Mouse (Mus musculus) liver, adult 2 months (tissue): ENCODE results near the gene Tbpl1. TPM values are rescaled to one million over a fixed set of nuclear protein-coding genes. Genes with fewer than 3 reads are reported as not detected.
A peak's percentile ranks its signal among the peaks of the same experiment; 100 is the strongest.

Experiments
- DNase-seq: peaks from one replicate; pipeline ENCODE4 v3.0.0-alpha.2; 2011; ENCODE audit warnings: low read depth, low spot score; ENCODE audit errors: extremely low read depth
- H3K27ac ChIP-seq: fragments of 200-500 bp; replicated peaks from 2 replicates; pipeline ENCODE4 v1.5.1; 2012; ENCODE audit warnings: low read depth, mild to moderate bottlenecking, control low read depth, inconsistent platforms, low read length; ENCODE audit not compliant: insufficient read depth
- H3K27me3 ChIP-seq: fragments of 200-500 bp; 2 replicates; pipeline ENCODE4 v1.6.1; 2012; ENCODE audit warnings: mild to moderate bottlenecking, moderate library complexity, low read length, inconsistent platforms; ENCODE audit not compliant: control insufficient read depth, insufficient read depth
- H3K36me3 ChIP-seq: fragments of 200-500 bp; 2 replicates; pipeline ENCODE4 v1.6.1; 2012; ENCODE audit warnings: low read length, inconsistent platforms; ENCODE audit not compliant: control insufficient read depth, insufficient read depth
- H3K4me1 ChIP-seq: fragments of 200-500 bp; 2 replicates; pipeline ENCODE4 v1.6.1; 2011; ENCODE audit warnings: low read length; ENCODE audit not compliant: control insufficient read depth, insufficient read depth
- H3K4me3 ChIP-seq: fragments of 200-500 bp; 2 replicates; pipeline ENCODE4 v1.5.1; 2011; ENCODE audit warnings: low read depth, mild to moderate bottlenecking, control low read depth, low read length, moderate library complexity; ENCODE audit not compliant: insufficient read depth
- H3K79me2 ChIP-seq: fragments of 200-500 bp; 2 replicates; pipeline ENCODE4 v1.6.1; 2012; ENCODE audit warnings: inconsistent platforms, mild to moderate bottlenecking, low read length, moderate library complexity; ENCODE audit not compliant: control insufficient read depth, insufficient read depth
- H3K9ac ChIP-seq: fragments of 200-500 bp; 2 replicates; pipeline ENCODE4 v1.6.1; 2012; ENCODE audit warnings: low read depth, mild to moderate bottlenecking, control low read depth, inconsistent platforms, low read length
- CTCF ChIP-seq: fragments of 200-500 bp; IDR thresholded peaks from 2 replicates; pipeline ENCODE4 v1.5.1; 2011; ENCODE audit warnings: low read depth, low read length, control low read depth
- POLR2A ChIP-seq: fragments of 200-500 bp; IDR thresholded peaks from 2 replicates; pipeline ENCODE4 v1.6.1; 2011; ENCODE audit warnings: low read length, control low read depth; ENCODE audit not compliant: insufficient read depth; ENCODE audit errors: extremely low read depth
- WGBS: fragments of 180-500 bp; shearing (Covaris S2); methylation state at CpG from one replicate; pipeline ENCODE4 v1.1.7; 2018; 5-methylcytosine and 5-hydroxymethylcytosine counted together
- polyA plus RNA-seq: library from polyadenylated mRNA; depleted of rRNA; stranded (reverse); fragments of >200 nt; gene quantifications from 2 replicates; pipeline ENCODE4 v1.2.3, GENCODE M21; 2012
- total RNA-seq: library from RNA; depleted of rRNA; stranded (reverse); fragments of >200 nt; gene quantifications from 2 replicates; pipeline ENCODE4 v1.2.3, GENCODE M21; 2014

Gene Tbpl1
- total and polyA plus RNA-seq, 2 experiments, result 6.0 to 8.3 TPM

DNA sequence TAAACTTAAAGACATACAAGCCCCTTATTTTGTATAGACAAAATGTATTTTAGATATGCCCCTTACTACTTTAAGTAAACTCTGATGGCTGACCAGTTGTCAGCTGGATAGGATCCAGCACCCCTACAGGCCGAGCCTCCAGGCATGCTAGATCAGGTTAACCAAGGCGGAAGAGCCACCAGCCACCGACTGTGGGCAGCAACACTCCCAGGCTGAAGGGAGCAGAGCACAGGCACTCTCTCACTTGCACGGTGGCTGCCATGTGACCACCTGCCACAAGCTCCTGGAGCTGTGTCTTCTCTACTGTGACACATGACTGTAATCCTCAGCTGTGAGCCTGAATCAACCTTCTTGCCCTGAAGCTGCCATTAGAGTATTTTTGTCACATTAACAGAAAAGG is 13.3 kb downstream of the Tbpl1 start:
- no peak overlapping the region for H3K27ac ChIP-seq
- TF ChIP-seq POLR2A (no peak), CTCF (no peak)
- WGBS, result 46% methylated on average over 4 of the region's 4 CpGs

DNA sequence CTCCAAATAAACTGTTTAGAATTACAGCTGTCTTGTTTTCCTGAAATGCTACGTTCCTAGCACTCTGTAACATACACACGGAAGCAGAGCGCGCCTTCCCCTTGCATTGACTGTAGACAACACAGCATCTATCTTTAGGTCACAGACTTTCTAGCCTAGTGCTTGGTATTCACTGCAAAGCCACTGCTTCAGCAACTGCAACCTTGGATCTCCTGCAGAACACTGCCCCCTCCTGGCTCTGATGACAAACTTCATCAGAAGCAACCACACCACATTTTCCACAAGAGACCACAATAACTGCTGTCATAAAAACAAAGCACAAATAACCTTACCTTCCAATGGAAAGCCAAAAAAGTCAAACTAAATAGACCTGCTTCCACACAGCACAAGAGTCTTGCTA is 17.2 kb downstream of the Tbpl1 start:
- peak; percentile 33 for DNase-seq
- H3K27me3 ChIP-seq, result no peaks in the 10 kb centered on the region
- no peak overlapping the region for H3K27ac ChIP-seq
- WGBS, result 64% methylated on average over 4 of the region's 4 CpGs
- peaks cover 2% of the 10 kb centered on the region; the same call in 1 of the 2 replicates for H3K4me1 ChIP-seq
- no peak overlapping the region for H3K4me3 ChIP-seq
- H3K79me2 ChIP-seq, result peaks cover 13% of the 10 kb centered on the region; the same call in 1 of the 2 replicates
- TF ChIP-seq POLR2A (no peak), CTCF (peak; percentile 66; the same call in 1 of the 2 replicates)
- no peak overlapping the region for H3K9ac ChIP-seq
- 0 out of 2 replicates have a peak, but pooled peaks cover 1% of the 10 kb centered on the region for H3K36me3 ChIP-seq

More for the DNA sequence above, 13.3 kb downstream of the Tbpl1 start:
- H3K79me2 ChIP-seq, result peaks cover 31% of the 10 kb centered on the region
- H3K4me3 ChIP-seq, result no peak overlapping the region
- no peaks in the 10 kb centered on the region for H3K27me3 ChIP-seq
- H3K36me3 ChIP-seq, result no peaks in the 10 kb centered on the region
- H3K4me1 ChIP-seq, result peaks cover 2% of the 10 kb centered on the region
- DNase-seq, result no peak
- no peak overlapping the region for H3K9ac ChIP-seq

DNA sequence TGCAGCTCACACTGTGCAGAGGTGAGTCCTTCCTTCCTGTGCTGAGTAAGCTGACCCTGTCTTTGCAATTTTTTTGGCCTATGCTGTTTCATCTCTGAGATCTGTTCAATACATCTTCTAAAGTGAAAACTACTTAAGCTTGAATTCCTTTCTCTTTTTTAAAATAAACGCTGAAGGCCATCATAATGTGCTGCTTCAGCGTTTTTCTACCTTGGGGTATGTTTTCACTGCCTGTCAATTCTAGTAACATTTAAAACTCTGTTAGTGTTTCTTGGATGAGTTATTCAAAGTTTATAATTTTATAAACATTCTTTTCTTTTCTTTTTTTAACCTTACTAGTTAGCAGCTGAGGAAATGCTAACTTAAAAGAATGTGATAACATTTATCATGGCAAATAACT is 18.8 kb downstream of the Tbpl1 start:
- no peak for TF ChIP-seq CTCF
- TF ChIP-seq POLR2A, result no peak

DNA sequence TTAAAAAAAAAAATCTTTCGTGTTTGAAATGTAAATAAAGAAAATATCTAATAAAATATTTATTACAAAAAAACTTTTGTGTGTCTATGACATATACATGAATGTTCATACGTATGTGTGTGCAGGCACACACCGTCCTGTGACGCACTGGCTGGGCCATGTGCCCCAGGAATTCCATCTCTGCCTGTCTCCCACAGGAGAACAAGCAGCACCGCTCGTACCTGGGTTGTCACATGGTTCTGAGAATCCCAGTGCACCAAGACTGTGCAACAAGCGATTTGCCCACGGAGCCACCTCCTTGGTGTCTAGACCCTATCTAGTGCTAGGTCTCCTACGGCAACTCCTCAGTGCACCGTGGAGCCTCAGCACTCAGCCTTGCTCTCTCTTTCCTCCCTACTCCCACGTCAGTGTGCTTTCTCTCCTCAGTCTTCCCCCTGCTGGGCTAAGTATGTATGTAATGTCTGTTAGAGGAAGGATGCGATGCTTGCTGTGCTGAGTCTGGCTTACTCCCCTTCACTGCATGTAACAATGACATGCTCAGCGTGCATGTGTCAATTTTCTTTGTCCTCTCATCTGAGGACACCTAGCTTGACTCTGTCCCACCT is 21.5 kb downstream of the Tbpl1 start:
- Histone ChIP-seq H3K9ac (no peak overlapping the region), H3K36me3 (peaks cover 28% of the 10 kb centered on the region), H3K27ac (no peak overlapping the region), H3K4me1 (peaks cover 2% of the 10 kb centered on the region; the same call in 1 of the 2 replicates), H3K79me2 (peaks cover 10% of the 10 kb centered on the region; the same call in 1 of the 2 replicates), H3K4me3 (no peak overlapping the region), H3K27me3 (no peaks in the 10 kb centered on the region)
- TF ChIP-seq POLR2A (no peak), CTCF (no peak)
- no peak for DNase-seq
- WGBS, result 96% methylated on average over 13 of the region's 13 CpGs

More for the DNA sequence above, 18.8 kb downstream of the Tbpl1 start:
- DNase-seq, result no peak
- H3K4me1 ChIP-seq, result peaks cover 2% of the 10 kb centered on the region; the same call in 1 of the 2 replicates
- no peak overlapping the region for H3K4me3 ChIP-seq
- H3K36me3 ChIP-seq, result peaks cover 11% of the 10 kb centered on the region
- WGBS, result 84% methylated on average over 2 of the region's 2 CpGs
- H3K79me2 ChIP-seq, result peaks cover 10% of the 10 kb centered on the region; the same call in 1 of the 2 replicates
- H3K27me3 ChIP-seq, result no peaks in the 10 kb centered on the region
- H3K27ac ChIP-seq, result no peak overlapping the region
- H3K9ac ChIP-seq, result no peak overlapping the region

DNA sequence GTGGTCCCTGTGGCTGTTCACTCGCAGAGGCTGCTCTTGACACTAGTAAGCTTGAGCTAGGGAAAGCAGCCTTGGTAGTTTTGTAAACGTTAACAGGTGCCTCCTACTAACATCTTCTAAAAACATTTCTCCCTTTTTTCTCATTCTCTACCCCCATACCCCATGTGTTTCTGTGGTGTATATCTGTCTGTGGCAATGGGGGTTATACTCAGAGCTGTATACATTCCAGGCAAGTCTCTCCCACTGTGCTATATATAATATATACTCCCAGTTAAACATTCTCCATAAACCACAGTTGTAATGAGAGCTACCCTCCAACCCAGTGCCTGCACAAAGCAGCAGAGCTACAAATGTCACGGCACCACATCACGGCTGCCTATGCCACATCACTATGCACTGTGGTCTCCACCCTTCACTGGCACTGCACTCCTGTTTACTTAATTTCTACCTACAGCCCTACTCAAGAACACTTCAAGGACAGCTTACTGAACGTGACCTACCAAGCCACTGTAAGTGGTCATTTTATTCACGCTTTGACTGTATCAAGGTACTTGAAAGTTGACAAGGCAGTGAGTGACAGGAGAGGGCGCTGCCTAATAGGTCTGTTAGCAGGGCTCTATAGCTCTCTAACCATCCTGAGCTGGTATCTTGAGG is 23.4 kb downstream of the Tbpl1 start:
- no peak for DNase-seq
- no peaks in the 10 kb centered on the region for H3K27me3 ChIP-seq
- H3K4me1 ChIP-seq, result no peaks in the 10 kb centered on the region; the same call in 1 of the 2 replicates
- TF ChIP-seq POLR2A, result no peak
- WGBS, result 93% methylated on average over 7 of the region's 7 CpGs
- no peak overlapping the region for H3K4me3 ChIP-seq
- H3K36me3 ChIP-seq, result peaks cover 28% of the 10 kb centered on the region
- H3K27ac ChIP-seq, result no peak overlapping the region
- no peak overlapping the region for H3K9ac ChIP-seq
- no peaks in the 10 kb centered on the region for H3K79me2 ChIP-seq

DNA sequence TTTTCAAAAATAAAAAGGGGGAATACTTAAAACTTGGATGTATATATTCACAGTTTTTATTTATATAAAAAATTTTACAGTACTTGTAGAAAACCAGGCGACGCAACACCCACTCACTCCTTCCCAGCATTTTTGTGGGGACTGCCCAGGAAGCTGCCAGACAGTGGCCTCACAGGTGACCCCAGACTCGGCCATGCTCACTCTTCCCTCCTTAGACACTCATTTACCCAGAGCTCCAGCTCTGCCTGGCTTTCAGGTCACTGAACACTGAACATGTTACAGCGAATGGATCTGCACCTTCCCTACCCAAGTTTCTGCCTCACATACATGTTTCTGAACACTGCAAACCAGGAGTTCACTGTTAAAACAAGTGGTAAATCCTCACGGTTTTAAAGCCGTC is 27.9 kb downstream of the Tbpl1 start:
- peaks cover 22% of the 10 kb centered on the region for H3K36me3 ChIP-seq
- H3K27ac ChIP-seq, result no peak overlapping the region
- H3K4me3 ChIP-seq, result no peak overlapping the region
- no peak for DNase-seq
- H3K27me3 ChIP-seq, result no peaks in the 10 kb centered on the region
- H3K9ac ChIP-seq, result no peak overlapping the region
- no peak for TF ChIP-seq POLR2A
- TF ChIP-seq CTCF, result no peak
- H3K79me2 ChIP-seq, result no peaks in the 10 kb centered on the region
- WGBS, result 95% methylated on average over 6 of the region's 6 CpGs
- no peaks in the 10 kb centered on the region for H3K4me1 ChIP-seq
